Mouse (Mus musculus) thymus, adult 2 months (tissue): ENCODE data around the gene Ccdc34. TPM values are rescaled to one million over a fixed set of nuclear protein-coding genes. Genes with fewer than 3 reads are reported as not detected.

Experiments
- DNase-seq: peaks from one replicate; pipeline ENCODE4 v3.0.0; 2021
- H3K27ac ChIP-seq: fragments of 200-500 bp; 2 replicates; pipeline ENCODE4 v1.5.1; 2012; ENCODE audit warnings: low read length, control low read depth; ENCODE audit not compliant: control insufficient read depth, insufficient read depth
- H3K27me3 ChIP-seq: fragments of 200-500 bp; 2 replicates; pipeline ENCODE4 v1.6.1; 2012; ENCODE audit warnings: mild to moderate bottlenecking, low read length, moderate library complexity, mixed read lengths; ENCODE audit not compliant: control insufficient read depth, insufficient read depth
- H3K36me3 ChIP-seq: fragments of 200-500 bp; 2 replicates; pipeline ENCODE4 v1.6.1; 2012; ENCODE audit warnings: mild to moderate bottlenecking, low read length, moderate library complexity; ENCODE audit not compliant: control insufficient read depth, insufficient read depth
- H3K4me1 ChIP-seq: fragments of 200-500 bp; replicated peaks from 2 replicates; pipeline ENCODE4 v1.6.1; 2012; ENCODE audit warnings: low read length; ENCODE audit not compliant: control insufficient read depth, insufficient read depth
- H3K4me3 ChIP-seq: fragments of 200-500 bp; 2 replicates; pipeline ENCODE4 v1.5.1; 2012; ENCODE audit warnings: mild to moderate bottlenecking, low read length, control low read depth, moderate library complexity; ENCODE audit not compliant: control insufficient read depth, insufficient read depth
- CTCF ChIP-seq: fragments of 200-500 bp; IDR thresholded peaks from 2 replicates; pipeline ENCODE4 v1.5.1; 2012; ENCODE audit warnings: mild to moderate bottlenecking, control low read depth, low read length, moderate library complexity, borderline replicate concordance; ENCODE audit not compliant: control insufficient read depth, poor library complexity, insufficient read depth; ENCODE audit errors: extremely low read depth
- POLR2A ChIP-seq: fragments of 200-500 bp; IDR thresholded peaks from 2 replicates; pipeline ENCODE4 v1.6.1; 2012; ENCODE audit warnings: mild to moderate bottlenecking, low read length, control low read depth, moderate library complexity; ENCODE audit not compliant: control insufficient read depth, poor library complexity, insufficient read depth; ENCODE audit errors: extremely low read depth
- WGBS: fragments of 180-500 bp; shearing (Covaris S2); methylation state at CpG from one replicate; pipeline ENCODE4 v1.1.7; 2018; 5-methylcytosine and 5-hydroxymethylcytosine counted together
- polyA plus RNA-seq: library from polyadenylated mRNA; depleted of rRNA; stranded (reverse); fragments of >200 nt; gene quantifications from 2 replicates; pipeline ENCODE4 v1.2.3, GENCODE M21; 2012

The Ccdc34 gene
- polyA plus RNA-seq, 1 experiment: 17.8 TPM

DNA sequence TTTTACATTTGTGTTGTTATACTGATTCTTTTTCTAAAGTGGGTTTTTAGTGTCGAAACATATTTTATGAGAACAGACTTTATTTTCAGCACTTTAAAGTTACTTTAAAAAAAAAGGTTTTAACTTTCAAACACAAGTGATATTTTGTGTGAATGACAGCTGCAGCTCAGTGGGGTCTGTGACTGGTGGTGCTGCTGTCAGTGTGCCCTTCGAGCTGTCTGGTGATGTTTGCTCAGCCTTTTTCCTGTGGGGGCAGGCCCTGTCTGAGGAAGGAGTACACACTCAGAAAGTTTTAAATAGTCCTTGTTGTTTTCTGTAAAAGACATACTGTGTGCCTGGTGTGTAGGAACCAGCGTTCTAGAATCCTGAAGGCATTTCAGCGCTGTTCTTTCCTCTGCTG lies 19.0 kb downstream of the Ccdc34 start:
- H3K36me3 ChIP-seq: peaks cover 8% of the 10 kb centered on the region; the same call in 1 of the 2 replicates
- TF ChIP-seq POLR2A (no peak), CTCF (no peak)
- DNase-seq: no peak
- no peaks in the 10 kb centered on the region for H3K27me3 ChIP-seq
- 93% methylated on average over 4 of the region's 4 CpGs for WGBS
- H3K4me3 ChIP-seq: no peak overlapping the region
- H3K4me1 ChIP-seq: no peaks in the 10 kb centered on the region
- no peak overlapping the region for H3K27ac ChIP-seq

DNA sequence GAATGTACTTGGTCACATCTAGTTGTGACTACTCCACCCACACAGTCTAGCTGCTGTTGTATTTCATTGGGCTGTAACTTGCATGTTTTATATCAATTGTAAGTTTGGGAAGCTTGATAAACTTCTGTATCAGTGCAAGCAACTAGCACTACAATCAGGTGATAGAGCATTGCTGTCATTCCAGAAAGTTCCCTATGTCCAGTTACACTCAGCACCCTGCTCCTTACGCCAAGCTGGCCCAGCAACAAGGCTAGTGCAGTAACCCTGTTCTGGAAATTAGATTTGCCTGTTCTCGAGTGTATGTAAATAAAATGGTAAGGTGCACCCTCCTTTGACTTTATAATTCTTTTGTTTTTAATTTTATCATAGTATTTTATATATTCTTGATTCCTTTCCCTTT lies 19.6 kb downstream of the Ccdc34 start:
- DNase-seq: no peak
- 99% methylated on average over 2 of the region's 2 CpGs for WGBS

DNA sequence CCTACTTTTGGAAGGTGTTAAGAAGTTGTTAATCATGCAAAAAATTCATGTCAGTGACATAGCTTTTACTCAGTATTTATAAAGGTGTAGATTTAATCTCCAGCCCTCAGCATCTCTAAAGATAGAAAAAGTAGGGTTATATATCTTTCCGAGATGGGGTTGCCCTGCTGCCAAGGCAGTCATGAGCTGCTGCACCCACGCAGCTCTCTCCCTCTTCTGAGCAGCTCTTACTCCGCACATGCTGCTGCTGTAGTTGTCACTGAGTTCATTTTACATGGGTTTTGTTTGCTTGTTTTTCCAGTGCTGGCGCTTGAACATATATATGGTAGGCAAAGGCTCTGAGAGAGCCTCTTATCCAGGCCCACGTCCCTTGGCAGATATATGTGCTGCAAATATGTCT lies 20.7 kb downstream of the Ccdc34 start:
- Histone ChIP-seq H3K4me1 (no peaks in the 10 kb centered on the region), H3K4me3 (no peak overlapping the region), H3K36me3 (peaks cover 8% of the 10 kb centered on the region; the same call in 1 of the 2 replicates), H3K27ac (no peak overlapping the region), H3K27me3 (no peaks in the 10 kb centered on the region)
- no peak for DNase-seq
- TF ChIP-seq POLR2A: no peak
- no peak for TF ChIP-seq CTCF
- 97% methylated on average over 5 of the region's 5 CpGs for WGBS

More for the DNA sequence above, 19.6 kb downstream of the Ccdc34 start:
- Histone ChIP-seq H3K27me3 (no peaks in the 10 kb centered on the region), H3K36me3 (peaks cover 8% of the 10 kb centered on the region; the same call in 1 of the 2 replicates), H3K4me3 (no peak overlapping the region), H3K27ac (no peak overlapping the region), H3K4me1 (no peaks in the 10 kb centered on the region)
- no peak for TF ChIP-seq POLR2A
- TF ChIP-seq CTCF: no peak

DNA sequence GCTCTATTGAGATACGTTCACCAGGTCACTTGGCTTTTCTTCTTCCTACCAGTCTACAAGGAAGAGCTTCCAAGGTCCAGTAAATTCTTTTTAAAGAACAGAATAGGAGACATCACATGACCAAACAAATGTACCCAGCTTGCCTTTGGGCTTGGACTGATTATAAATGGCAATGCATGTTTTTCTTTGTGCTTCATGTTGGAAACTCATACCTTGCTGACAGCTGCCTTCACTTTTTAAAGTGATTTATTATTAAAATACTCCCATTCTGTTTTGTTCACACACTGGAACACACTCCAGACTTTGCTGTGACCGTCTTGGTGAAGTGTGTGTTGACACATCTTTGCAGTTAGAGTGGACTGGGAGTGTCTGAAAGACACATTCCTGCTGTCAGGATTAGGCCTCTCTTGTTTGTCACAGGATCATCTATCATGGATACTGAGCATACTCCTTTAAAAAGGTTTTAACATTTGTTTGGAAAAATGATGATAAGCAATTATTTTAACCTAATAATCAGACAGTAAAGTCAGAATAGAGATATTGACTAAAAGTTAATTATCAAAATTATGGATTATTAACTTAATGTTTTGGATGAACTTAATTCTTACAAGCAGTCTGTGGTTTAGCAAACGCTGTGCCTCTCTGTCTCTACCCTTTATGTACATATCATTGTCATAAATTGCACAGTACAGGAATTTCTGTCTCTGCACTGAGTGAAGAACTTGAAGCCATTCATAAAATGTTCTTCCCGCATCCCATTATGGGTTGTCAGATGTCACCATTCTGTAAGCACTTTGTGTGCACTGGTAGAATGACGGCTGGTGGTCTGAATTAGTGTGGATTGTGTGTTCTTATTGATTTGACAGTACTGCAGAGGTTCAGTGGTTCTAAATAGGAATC lies 25.5 kb downstream of the Ccdc34 start:
- 97% methylated on average over 5 of the region's 5 CpGs for WGBS
- no peaks in the 10 kb centered on the region; the same call in 1 of the 2 replicates for H3K36me3 ChIP-seq
- TF ChIP-seq POLR2A: no peak
- no peak for TF ChIP-seq CTCF
- H3K4me1 ChIP-seq: no peaks in the 10 kb centered on the region
- H3K27ac ChIP-seq: no peak overlapping the region
- no peak for DNase-seq
- no peak overlapping the region for H3K4me3 ChIP-seq
- H3K27me3 ChIP-seq: no peaks in the 10 kb centered on the region

DNA sequence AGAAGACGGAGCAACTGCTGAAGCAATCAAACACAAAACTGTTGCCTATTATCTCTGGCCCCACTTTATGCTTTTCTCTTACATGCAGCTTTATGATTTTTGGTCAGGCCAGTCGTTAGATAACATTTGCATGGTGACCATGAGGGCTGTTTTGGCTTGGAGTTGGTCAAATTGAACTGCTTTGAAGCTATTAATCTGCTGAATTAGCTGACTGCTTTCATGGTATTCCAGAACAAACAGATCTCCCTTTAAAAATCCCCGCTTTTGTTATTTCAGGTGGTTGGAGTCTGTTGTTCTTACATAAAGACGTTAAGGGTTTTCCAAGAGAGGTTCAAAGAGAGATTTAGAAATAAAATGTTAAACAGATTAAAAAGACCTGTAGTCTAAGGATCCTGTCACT lies 40.8 kb downstream of the Ccdc34 start:
- TF ChIP-seq CTCF (no peak), POLR2A (no peak)
- 83% methylated on average over 4 of the region's 4 CpGs for WGBS
- no peak overlapping the region for H3K27ac ChIP-seq
- no peaks in the 10 kb centered on the region for H3K4me1 ChIP-seq
- no peaks in the 10 kb centered on the region for H3K27me3 ChIP-seq
- no peaks in the 10 kb centered on the region for H3K36me3 ChIP-seq
- DNase-seq: no peak
- H3K4me3 ChIP-seq: no peak overlapping the region

DNA sequence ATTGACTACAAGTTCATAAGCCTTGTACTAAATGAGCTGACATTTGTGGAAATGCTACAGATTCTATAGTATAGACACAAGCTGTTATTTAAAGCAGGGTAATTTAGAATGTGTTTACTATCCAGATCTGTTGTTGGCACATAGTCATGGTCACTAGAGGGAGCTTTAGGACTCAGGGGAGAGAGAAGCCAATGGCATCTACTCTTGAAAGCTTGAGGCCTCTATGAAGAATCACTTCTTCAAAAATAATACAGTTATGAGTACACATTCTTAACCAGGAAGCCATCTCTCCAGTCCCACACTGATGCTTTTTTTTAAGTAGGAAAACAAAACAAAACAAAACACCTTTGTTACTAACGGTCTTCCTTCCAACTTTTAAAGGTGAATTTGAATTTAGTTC lies 45.5 kb downstream of the Ccdc34 start:
- TF ChIP-seq POLR2A (no peak), CTCF (no peak)
- DNase-seq: no peak

More for the DNA sequence above, 45.5 kb downstream of the Ccdc34 start:
- H3K4me1 ChIP-seq: no peaks in the 10 kb centered on the region
- no peaks in the 10 kb centered on the region for H3K36me3 ChIP-seq
- WGBS: 89% methylated on average over 1 of the region's 1 CpGs
- no peaks in the 10 kb centered on the region for H3K27me3 ChIP-seq
- no peak overlapping the region for H3K4me3 ChIP-seq
- H3K27ac ChIP-seq: no peak overlapping the region
